Mouse (Mus musculus): Measurements from ENCODE around the gene Zfp523. TPM values are rescaled to one million over a fixed set of nuclear protein-coding genes. Genes with fewer than 3 reads are reported as not detected.

Zfp523 gene
- total RNA-seq, 1 experiment from 2014 or later: 12.9 TPM

GRCm38 (mm10) chr17:28252281-28252648, 75.3 kb downstream of the Zfp523 start:
- no peak for ATAC-seq (replicated peaks in 1 of 2; ENCODE audit: insufficient read depth in 1 of 2, low FRiP score in 2 of 2, low TSS enrichment in 1 of 2, low read depth in 1 of 2, poor library complexity in 2 of 2, severe bottlenecking in 2 of 2)

DNA sequence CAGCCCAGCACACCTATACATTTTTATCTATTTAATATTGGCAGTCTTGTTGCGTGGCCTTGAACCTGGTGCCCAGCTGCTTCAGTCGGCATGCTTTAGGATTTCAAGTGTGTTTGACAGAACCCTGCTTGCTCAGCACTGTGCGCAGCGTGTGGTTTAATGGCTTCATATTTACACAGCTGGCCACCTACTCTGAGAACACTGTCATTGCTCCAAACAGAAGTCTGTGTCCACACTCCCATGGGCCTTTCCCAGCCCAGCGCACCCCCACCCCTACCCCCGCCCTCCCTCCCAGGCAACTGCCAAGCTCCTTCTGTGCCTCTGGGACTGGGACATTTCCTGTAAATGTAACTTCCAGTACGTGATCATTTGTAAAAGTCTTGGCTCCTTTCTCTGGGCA, 76.3 kb downstream of the Zfp523 start:
- ATAC-seq (replicated peaks in 1 of 2; ENCODE audit: insufficient read depth in 1 of 2, low FRiP score in 2 of 2, low TSS enrichment in 1 of 2, low read depth in 1 of 2, poor library complexity in 2 of 2, severe bottlenecking in 2 of 2): no peak

DNA sequence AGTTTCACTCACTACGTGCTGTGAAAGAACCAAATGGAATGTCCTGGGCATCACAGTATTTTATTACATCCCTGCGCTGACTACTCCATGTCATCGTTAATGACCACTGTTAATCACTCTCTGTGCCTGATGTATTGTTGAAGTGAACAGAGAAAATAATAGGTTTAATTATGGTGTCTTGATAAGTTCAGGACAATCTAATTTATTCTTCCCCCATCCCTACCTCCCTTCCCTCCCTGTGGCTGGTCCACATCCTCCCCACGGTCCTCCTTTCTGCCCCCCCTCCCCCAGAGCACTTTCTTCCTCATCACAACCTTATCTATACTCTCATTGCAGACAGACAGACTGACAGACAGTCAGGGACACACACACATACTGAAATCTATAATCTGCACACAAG, 77.9 kb downstream of the Zfp523 start:
- ATAC-seq (replicated peaks in 1 of 2; ENCODE audit: insufficient read depth in 1 of 2, low FRiP score in 2 of 2, low TSS enrichment in 1 of 2, low read depth in 1 of 2, poor library complexity in 2 of 2, severe bottlenecking in 2 of 2): no peak

Other genes with a start within 250 kb of the Zfp523 start
- gene Tcp11, start 96.5 kb upstream of the Zfp523 start, total RNA-seq (2017): 2.3 and 3.6 TPM in 2 replicates
- gene Scube3, start 35.0 kb upstream of the Zfp523 start, total RNA-seq (2017): 3.8 and 10.1 TPM in 2 replicates
- gene Def6, start 30.6 kb downstream of the Zfp523 start, total RNA-seq (2017): 113 and 137 TPM in 2 replicates
- 2.2 and 3.8 TPM in 2 replicates for gene Ppard, start 55.6 kb downstream of the Zfp523 start, total RNA-seq (2017)
- gene Fance, start 136.4 kb downstream of the Zfp523 start, total RNA-seq (2017): 7.5 and 19.6 TPM in 2 replicates
- gene Rpl10a, start 151.3 kb downstream of the Zfp523 start, total RNA-seq (2017): 828 and 1,143 TPM in 2 replicates
- gene Tead3, start 173.7 kb downstream of the Zfp523 start, total RNA-seq (2017): 0.74 and 0.75 TPM in 2 replicates
- 0.60 TPM in 1 of 2 replicates, not detected in the other for gene Tulp1, start 188.1 kb downstream of the Zfp523 start, total RNA-seq (2017)